Mouse (Mus musculus) left cerebral cortex, postnatal 10 days (tissue): ENCODE results near the gene Rint1. TPM values are rescaled to one million over a fixed set of nuclear protein-coding genes. Genes with fewer than 3 reads are reported as not detected.

Experiments
- DNase-seq, 2 experiments: peaks; one replicate each; pipeline ENCODE4 v3.0.0; 2021 to 2022; ENCODE audit warnings: low spot score in 2 of 2, mixed read lengths in 1 of 2; ENCODE audit errors: extremely low spot score in 1 of 2
- intact Hi-C: fragments of 180-260 bp; cut with DNase I; formaldehyde crosslinking; loops from one replicate; pipeline ENCODE4 v1.15.1; 2025
- total RNA-seq, 2 experiments: library from RNA; stranded (reverse); gene quantifications; 2 replicates each; pipeline ENCODE4 v1.2.3; 2021

Gene Rint1
- total RNA-seq, 2 experiments from 2014 or later, result 22.1 to 22.6 TPM

DNA sequence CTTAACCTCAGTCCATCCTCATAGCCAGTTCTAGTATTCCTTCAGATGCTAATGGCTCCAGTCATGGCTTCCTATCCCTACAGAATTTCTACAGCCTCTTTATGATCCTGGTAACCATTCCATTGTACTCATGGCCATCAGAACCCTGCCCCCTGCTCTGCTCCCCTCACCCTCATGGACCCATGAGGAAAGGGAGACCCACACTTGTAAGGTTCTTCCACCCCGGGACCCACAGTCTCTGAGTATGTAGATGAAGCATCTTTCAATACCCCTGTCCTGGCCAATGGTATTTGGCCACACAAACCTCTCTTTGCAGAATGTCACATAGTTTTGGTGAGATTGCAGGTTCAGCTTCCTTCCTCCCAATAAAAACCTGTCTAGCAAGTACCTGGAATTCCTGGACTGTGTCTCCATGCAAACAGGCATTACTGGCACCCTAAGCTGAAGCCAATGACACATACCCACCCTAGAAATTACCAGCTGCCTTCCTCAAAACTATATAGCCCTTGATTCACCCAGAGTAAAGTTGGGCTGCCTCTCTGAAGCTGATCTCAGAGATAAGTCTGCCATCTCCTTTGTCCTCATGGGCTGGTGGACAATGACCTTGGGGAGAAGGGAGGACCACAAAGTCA, 71.7 kb downstream of the Rint1 start:
- no peak for DNase-seq
- intact Hi-C loops, result no loop called here

DNA sequence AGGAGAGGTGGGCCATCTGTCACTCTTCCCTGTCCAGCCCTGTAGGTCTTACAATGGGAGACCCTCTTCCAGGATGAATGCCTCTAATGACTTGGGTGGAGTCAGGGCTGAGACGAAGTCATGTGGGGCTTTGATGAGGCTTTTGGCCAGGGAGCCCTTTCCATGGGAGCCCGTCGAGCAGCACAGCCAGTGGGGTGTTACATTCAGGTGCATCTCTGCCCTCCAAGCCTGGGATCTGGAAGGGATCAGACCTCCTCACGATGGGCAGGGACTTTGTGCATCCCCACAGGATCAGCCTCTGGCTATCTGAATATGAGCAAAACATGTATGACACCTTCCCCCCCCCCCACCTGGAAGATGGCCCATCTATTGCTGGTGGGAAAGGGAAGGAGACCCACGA, 72.4 kb downstream of the Rint1 start:
- intact Hi-C loops, result no loop called here
- no peak for DNase-seq

DNA sequence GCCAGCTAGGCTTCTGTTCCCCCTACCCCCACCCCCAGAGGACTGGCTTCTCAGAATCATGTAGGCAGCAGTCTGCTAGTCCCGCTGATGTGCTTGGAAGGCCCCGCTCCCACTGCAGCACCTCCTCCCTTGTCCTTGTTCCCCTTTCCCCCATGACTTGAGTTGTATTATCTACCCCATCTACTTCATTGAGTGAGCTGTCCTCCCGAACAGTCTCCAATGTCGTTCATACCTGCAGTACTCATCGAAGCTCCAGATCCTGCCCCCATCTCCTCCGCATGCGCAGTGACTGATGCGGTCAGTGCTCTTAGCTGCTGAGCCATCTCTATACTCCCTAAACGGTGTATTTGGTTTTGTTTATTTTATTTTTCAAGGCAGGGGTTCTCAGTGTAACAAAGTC, 74.2 kb downstream of the Rint1 start:
- no peak for DNase-seq
- intact Hi-C loops, result no loop called here

DNA sequence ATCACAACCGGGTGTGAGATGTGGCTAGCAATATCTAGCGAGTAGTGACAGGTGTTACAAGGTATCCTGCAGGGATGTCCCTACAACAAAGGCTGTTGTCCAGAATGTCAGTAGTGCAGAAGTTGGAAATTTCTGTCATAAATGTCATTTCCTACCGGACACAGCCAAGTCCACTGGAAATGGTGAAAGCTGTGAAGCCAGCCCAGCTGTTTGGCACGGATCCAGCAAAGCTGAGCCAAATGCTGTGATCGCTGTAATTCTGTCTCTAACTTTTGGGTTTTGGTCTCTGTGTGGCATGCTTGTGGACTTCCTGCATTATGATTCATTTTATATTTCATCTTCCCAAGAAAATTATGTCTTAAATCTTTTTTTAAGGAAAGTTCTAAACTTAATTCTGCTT, 74.8 kb downstream of the Rint1 start:
- DNase-seq, result peak in 1 of 2 experiments; percentile 79

DNA sequence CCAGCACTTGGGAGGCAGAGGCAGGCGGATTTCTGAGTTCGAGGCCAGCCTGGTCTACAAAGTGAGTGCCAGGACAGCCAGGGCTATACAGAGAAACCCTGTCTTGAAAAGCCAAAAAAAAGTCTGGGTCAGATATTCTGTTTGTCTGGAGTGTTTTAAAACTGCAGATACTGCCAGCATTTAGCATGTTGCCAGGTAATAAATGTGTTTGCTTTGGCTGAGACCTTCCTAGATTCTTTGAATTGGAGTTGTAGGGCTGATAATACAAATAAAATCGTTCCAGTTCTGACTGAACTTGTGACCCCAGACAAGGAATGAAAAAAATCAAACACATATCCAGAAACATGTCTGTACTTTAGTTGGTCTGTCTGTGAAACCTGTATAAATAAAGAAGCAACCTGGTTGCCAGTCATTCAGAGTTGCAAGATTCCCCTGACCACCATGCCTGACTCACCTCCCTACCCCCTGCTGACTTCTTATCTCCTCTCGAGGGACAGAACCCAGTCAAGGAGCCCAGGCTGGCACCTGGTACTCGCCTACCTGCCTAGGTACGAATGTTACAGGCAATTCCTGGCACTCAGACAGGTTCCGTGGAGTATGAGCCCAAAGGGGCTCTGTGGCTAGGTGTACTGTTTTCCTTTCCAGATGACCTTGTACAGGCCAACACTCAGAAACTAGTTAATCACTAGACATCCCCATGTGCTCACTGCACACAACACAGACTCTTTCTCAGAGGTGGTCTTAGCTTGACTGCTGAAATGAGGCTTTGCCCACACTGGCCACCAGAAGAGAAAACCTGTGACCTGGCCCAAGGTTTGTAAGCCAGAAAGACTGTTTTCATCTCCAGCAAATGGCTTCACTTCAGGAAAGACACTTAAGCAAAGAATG, 75.9 kb downstream of the Rint1 start:
- intact Hi-C loops, result no loop called here
- DNase-seq, result no peak

More for the DNA sequence above, 74.8 kb downstream of the Rint1 start:
- intact Hi-C loops, result no loop called here

DNA sequence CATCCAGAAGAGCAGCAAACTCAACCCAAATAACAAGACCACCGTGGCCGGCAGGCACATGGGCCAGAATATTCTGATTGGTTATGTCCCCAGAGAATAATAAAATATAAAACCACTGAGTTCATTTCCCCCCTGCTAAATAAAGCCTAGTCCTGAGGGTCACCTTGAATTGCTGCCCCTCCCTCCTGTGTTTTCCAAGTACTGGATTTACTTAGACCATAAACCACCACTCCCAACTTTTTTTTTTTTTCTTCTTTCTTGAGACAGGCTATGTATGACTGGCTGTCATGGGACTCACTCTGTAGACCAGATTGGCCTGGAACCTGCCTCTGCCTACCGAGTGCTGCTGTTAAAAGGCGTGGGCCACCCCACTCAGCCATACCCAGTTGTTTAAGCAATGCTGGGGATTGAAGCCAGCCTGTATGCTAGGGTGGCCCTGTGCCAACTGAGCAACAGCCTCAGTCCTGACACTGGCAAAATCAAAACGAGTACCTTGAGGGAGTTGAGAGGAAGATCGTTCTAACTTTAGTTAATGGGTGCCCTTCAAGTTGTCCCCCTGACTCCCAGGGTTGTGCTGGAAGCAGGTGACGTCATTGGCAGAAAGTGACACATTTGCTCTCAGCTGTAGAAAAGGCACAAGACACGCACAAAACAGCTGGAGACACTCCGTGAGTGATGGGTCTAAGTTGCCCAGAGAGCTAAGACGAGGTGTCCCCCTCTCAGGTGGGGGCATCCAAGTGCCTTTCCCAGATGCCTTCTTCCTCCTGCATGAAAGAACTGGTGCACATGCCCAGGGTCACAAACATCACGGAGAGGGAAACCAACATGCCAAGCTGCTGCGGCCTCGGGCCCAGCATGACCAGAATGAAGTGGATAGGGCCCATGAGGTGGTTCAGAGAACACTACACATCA, 76.8 kb downstream of the Rint1 start:
- no peak for DNase-seq
- intact Hi-C loops, result no loop called here

DNA sequence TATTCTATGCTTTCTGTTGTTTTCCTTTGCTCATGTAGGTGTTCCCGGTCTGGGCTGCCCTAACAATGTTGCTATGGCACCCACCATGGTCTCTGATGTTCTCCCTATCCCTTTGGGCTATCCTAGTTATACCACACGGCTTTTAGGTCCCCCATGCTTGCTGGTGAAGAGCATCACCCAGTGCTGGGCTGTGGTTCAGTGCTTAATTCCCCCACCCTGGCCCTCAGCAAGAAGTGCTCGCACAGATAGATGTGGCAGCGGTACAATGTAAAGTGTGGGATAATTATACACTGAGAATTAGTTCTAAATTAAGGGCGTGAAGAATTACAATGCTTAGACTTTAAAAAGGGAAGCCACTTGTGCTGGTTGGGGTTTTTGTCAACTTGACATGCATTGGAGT, 78.4 kb downstream of the Rint1 start:
- intact Hi-C loops, result no loop called here
- no peak for DNase-seq

Other genes starting within 250 kb of the Rint1 start
- gene Srpk2, start 103.1 kb upstream of the Rint1 start, total RNA-seq, result 100 to 1,000 TPM; 175 to 176 TPM
- 10 to 100 TPM; 19.2 to 24.6 TPM for gene Pus7, start 4.0 kb upstream of the Rint1 start, total RNA-seq
- 10 to 100 TPM; 73.7 to 74.5 TPM for gene Tomm7, start 56.5 kb downstream of the Rint1 start, total RNA-seq
- 10 to 100 TPM; 37.3 to 41.6 TPM for gene Fam126a, start 243.0 kb downstream of the Rint1 start, total RNA-seq